Mouse (Mus musculus): ENCODE measurements at regions not wholly inside any gene's neighbourhood (a gene's known extent, or its start where the extent isn't known, plus 50 kb on each side); places are given as distances from the start of the nearest gene placed in this dataset.
A peak's percentile ranks its signal among the peaks of the same experiment; 100 is the strongest.
"Not testable (repeated sequence)": the region's sequence is repeated elsewhere in the genome, so short reads cannot be mapped to it uniquely, and the experiment has no call there.

- DNase-seq: no peak
Measured at GRCm38 (mm10) chr6:89059431-89059975, 157.5 kb downstream of the Tpra1 start.

- peak in 1 of 2 experiments; percentile 20 for DNase-seq
Measured at GRCm38 (mm10) chr6:89064977-89065580, 163.0 kb downstream of the Tpra1 start.

GRCm38 (mm10) chr6:89066588-89066987 is 164.5 kb downstream of the Tpra1 start:
- DNase-seq: no peak

- no peak for DNase-seq
Measured at GRCm38 (mm10) chr6:89068286-89068685, 166.2 kb downstream of the Tpra1 start.

GRCm38 (mm10) chr6:89069108-89069507 is 167.1 kb downstream of the Tpra1 start:
- no peak for DNase-seq

DNA sequence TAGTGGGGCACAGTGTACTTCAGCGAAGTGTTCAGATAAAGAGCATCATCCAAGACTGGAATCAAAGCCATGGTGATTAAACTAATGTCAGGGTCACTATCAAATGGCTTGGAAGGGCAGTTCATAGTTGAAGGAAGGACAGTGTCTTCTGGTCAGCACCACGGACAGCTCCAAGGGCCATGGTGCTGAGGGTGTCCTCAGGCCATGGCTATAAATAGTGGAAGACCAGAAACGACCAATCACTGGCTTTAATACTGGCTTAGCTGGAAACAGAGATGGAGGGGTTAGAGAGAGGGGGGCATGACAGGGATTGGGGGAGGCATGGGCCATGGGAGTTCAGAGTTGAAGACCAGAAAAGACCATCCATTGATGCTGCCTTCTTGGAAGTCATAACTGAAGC is 168.0 kb downstream of the Tpra1 start:
- no peak for DNase-seq

GRCm38 (mm10) chr6:89071766-89072165 is 169.7 kb downstream of the Tpra1 start:
- no peak for DNase-seq

- DNase-seq: no peak
Measured at GRCm38 (mm10) chr6:89072569-89072968, 170.5 kb downstream of the Tpra1 start.

DNA sequence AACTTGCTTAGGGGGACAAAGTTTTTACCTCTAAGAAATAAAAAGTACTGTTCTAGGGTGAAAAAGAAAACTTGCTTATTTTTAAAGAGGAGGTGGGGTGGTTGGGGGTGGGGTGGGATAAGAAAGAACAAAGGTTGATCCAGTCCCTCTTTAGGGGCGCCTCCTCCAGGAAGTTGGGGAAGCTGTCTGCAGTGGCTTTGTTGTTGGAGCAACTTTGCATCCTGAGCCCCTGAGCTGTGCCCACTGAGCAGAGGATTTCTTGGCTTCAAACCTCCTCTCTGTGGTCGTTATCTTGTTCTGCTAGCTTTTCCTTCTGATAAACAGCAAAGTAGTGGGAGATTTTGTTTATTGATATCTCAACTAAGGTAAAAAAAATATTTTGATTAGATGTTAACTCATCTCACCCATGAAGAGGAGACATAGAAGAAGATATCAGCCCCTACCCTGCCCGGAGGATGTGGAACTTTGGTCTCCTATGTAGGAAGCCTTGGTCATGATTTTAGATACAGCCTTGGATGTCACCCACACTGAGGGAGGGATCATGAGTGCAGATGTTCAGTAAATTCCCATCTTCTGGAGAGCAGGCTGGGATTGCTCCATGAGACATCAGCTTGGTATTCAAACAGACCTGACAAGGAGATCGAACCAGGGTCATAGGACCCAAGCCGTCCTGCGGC is 179.7 kb downstream of the Tpra1 start:
- DNase-seq: no peak

- DNase-seq: no peak
Measured at GRCm38 (mm10) chr6:89084437-89084836, 182.4 kb downstream of the Tpra1 start.

DNA sequence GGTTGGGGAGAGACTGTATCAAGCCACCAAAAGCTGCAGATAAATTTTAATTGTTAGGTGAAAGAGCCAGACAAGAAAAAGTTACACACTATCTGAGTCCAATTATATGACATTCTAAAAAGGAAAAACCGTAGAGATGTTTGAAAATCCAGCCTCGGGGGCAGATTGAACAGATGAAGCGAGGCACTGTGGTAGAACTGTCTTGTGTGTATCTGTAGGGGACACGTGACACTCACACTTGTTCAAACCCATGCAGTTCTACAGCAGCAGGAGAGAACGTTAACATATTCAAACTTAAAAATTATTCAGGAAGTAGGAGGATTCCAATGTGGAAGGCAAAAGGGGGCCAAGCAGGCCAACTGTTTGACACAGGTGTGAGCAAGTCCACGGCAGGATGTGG is 183.1 kb downstream of the Tpra1 start:
- no peak for DNase-seq

GRCm38 (mm10) chr6:89087620-89088019 is 185.6 kb downstream of the Tpra1 start:
- no peak for DNase-seq

GRCm38 (mm10) chr6:89090096-89090495 is 188.0 kb downstream of the Tpra1 start:
- no peak for DNase-seq

DNA sequence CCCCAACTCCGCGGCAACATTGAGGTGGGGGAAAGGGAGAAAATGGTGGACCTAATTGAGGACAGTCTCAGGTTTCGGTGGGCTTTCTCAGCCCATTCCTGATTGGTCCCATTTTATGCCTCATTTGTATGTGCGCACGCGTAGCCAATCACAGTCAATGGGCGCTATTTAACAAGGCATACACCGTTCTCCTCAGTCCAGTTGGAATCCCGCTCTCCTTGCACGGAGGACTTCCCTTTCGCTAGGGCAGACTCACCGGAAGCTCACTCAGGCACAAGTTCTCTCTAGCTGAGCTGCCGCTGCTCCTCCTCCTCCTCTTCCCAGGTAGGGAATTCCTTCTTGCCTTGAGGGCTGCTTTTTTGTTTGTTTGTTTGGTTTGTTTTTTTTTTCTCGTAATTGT is 193.9 kb downstream of the Tpra1 start:
- no peak for DNase-seq

- no peak for DNase-seq
Measured at GRCm38 (mm10) chr6:89097531-89097930, 195.5 kb downstream of the Tpra1 start.

GRCm38 (mm10) chr6:89119241-89119640 is 217.2 kb downstream of the Tpra1 start:
- no peak for DNase-seq

- DNase-seq: no peak
Measured at GRCm38 (mm10) chr6:89121023-89121745, 219.1 kb downstream of the Tpra1 start.

DNA sequence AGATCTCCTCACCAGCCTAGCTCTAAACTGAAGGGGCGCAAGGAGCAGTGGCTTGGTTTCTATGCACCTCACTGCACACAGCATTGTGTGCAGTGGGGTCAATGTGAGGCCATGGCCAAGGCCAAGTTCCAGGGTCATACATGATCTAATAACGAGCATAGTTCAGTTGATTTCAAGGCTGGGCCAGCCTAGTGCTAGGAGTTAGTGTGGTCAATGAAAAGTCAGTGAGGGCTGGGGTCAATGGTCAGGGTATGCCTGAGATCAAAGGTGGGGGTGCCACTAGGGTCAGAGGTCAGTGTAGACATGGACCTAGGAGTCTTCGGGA is 219.7 kb downstream of the Tpra1 start:
- no peak for DNase-seq

- no peak for DNase-seq
Measured at GRCm38 (mm10) chr6:89125916-89126315, 223.9 kb downstream of the Tpra1 start.

DNA sequence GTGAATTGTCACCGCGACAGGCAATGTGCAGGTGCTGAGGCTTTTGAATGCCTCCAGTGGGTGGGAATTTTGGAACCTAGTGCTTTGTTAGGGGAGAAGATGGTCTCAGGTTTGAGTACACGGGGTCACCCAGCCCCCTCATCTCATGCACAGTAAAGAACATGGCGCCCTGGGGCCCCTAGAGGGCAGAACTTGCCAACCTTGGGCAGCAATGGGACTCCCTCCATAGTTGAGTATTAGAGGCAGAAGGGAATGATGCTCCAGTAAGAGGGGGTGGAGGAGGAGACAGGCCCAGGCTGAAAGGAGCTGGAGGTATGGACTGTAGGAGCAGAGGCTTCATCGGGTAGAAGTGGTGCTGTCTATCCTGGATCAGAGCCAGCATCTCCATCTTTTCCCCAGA is 226.1 kb downstream of the Tpra1 start:
- DNase-seq: not testable (repeated sequence)

GRCm38 (mm10) chr6:89140469-89140868 is 222.0 kb downstream of the Plxna1 start:
- no peak for DNase-seq

GRCm38 (mm10) chr6:89153027-89153662 is 209.3 kb downstream of the Plxna1 start:
- peak in 1 of 2 experiments; percentile 10 for DNase-seq

GRCm38 (mm10) chr6:89157501-89157900 is 204.9 kb downstream of the Plxna1 start:
- no peak for DNase-seq
